18 mouse cellular contexts compared by ENCODE assay signal in the genomic region with DNA sequence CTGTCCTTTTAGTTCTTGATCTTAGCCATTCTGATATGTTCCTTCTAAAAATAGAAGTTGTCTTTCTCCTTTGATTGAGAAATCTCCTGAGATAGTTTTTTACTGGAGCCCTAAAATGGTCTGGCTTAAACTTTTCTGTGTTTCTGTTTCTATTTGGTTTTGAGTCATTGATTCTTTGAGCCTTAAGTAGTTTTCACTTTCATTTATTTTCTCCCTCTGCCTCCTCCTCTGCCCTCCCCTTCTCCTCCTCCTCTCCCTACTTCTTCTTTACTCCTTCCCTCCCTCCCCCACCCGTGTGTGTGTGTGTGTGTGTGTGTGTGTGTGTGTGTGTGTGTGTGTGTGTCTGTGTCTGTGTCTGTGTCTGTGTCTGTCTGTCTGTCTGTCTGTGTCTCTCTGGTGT.
"Had no signal": no experiment of that assay in that cellular context is flagged by ENCODE, and none has a peak within 500 bp of the region (broad histone marks: within the 10 kb centered on the region; RNA-seq: fewer than 3 reads in every experiment).

No protein-coding gene starts in this region.

- H3K9ac ChIP-seq: limb, embryonic 12.5 days; limb, embryonic 15.5 days; liver, embryonic 14.5 days; liver, postnatal 0 days; lung, embryonic 14.5 days had no signal

- H3K4me2 ChIP-seq: limb, embryonic 12.5 days; limb, embryonic 15.5 days; liver, embryonic 11.5 days; lung, embryonic 14.5 days; midbrain, embryonic 11.5 days had no signal

- H3K27ac ChIP-seq: limb, embryonic 12.5 days; limb, embryonic 15.5 days; liver, embryonic 14.5 days had no signal

- H3K27me3 ChIP-seq: limb, embryonic 12.5 days; limb, embryonic 15.5 days; megakaryocyte, embryonic 14.5 days had no signal

- H3K9me3 ChIP-seq: limb, embryonic 12.5 days; limb, embryonic 15.5 days; megakaryocyte, embryonic 14.5 days had no signal

- H3K4me1 ChIP-seq: limb, embryonic 12.5 days; limb, embryonic 15.5 days had no signal

- DNase-seq: kidney, adult 18-20 months; kidney, adult 9 months; kidney, postnatal 14 days; kidney, postnatal 4 days; left cerebral cortex, postnatal 4 days; liver, postnatal 0 days; lung, embryonic 14.5 days; lung, postnatal 10 days; lung, postnatal 36 days; midbrain, embryonic 14.5 days; thymus, adult 18-20 months; thymus, postnatal 4 days had no signal

- H3K4me3 ChIP-seq: limb, embryonic 12.5 days; limb, embryonic 15.5 days; megakaryocyte, embryonic 14.5 days had no signal
